Mouse (Mus musculus) left cerebral cortex, postnatal 10 days (tissue): Measurements from ENCODE around the gene Pank4. TPM values are rescaled to one million over a fixed set of nuclear protein-coding genes. Genes with fewer than 3 reads are reported as not detected.

Experiments
- DNase-seq, 2 experiments: peaks; one replicate each; pipeline ENCODE4 v3.0.0; 2021 to 2022; ENCODE audit warnings: low spot score in 2 of 2, mixed read lengths in 1 of 2; ENCODE audit errors: extremely low spot score in 1 of 2
- intact Hi-C: fragments of 180-260 bp; cut with DNase I; formaldehyde crosslinking; loops from one replicate; pipeline ENCODE4 v1.15.1; 2025
- total RNA-seq, 2 experiments: library from RNA; stranded (reverse); gene quantifications; 2 replicates each; pipeline ENCODE4 v1.2.3; 2021

Gene Pank4
- total RNA-seq, 2 experiments from 2014 or later, result 30.6 to 31.9 TPM

- peak in 1 of 2 experiments; percentile 2 for DNase-seq
- intact Hi-C loops, result loop anchor here (5.0 kb wide), 1 partner anchor 65 kb away; no protein-coding TSS in a partner anchor
Observed at GRCm38 (mm10) chr4:154941831-154942230, 22.1 kb upstream of the Pank4 start.

GRCm38 (mm10) chr4:154942632-154943322, 21.1 kb upstream of the Pank4 start:
- DNase-seq, result peak in 1 of 2 experiments; percentile 21
- intact Hi-C loops, result loop anchor here (5.0 kb wide), 1 partner anchor 65 kb away; no protein-coding TSS in a partner anchor

DNA sequence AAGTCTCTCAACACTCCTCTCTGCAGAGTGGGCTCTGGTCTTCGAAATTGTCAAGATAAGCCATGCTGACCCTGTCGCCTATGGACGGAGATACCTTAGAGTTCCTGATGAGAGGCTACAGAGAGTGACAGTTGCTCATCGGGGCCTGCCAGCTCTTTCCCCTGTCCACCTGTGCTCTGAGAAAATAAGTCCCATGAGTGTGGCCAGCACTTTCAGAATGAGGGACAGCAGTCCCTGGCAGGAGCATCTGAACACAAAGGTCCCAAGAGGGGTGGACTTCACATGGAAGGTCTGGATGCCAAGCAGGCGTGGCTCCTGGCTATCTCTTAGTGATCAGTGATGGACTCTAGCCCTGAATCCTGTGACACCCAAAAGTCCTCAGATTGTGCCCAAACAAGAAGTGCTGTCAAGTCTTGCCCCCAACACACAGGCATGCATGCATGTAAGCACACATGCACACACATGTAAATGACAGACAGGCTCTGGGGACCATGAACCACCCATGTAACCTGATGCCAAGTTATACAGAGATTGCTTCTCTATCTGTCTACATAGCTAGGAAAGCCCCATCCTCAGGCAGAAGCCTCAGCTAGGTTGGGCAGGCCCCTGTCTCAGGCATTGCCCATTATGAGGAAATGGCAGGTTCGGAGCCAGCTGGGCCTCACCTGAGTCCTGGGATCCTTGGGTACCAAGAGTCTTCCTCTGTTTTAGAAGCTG, 20.4 kb upstream of the Pank4 start:
- intact Hi-C loops, result loop anchor here (1.0 to 5.0 kb wide), 2 partner anchors 20 to 66 kb away; no protein-coding TSS in a partner anchor

DNA sequence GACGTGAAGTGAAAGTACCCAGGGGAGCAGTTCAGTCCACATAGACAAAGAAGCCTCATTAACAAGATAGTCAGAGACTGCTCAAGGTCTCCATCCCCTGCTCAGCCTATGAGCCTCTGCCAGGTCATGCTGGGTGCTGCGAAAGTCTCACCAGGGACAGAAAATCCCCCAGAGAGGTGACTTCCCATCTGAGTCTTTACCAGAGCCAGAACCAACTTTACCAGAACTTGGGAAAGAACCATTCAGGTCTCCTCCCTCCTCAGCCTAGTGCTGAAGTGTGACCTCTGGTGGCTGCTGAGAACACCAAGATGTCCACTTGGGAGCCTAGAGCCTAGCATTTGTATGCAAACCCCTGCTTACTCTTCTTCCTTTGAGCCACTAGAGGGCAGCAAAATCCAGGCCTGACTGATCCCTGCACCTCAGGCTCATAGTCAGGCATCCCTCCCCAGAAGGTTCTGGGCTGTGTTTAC, 19.8 kb upstream of the Pank4 start:
- DNase-seq, result peak; percentile 84 to 87
- intact Hi-C loops, result loop anchor here (1.0 to 5.0 kb wide), 2 partner anchors 19 to 67 kb away; no protein-coding TSS in a partner anchor

More for the DNA sequence above, 20.4 kb upstream of the Pank4 start:
- DNase-seq, result peak in 1 of 2 experiments; percentile 14

DNA sequence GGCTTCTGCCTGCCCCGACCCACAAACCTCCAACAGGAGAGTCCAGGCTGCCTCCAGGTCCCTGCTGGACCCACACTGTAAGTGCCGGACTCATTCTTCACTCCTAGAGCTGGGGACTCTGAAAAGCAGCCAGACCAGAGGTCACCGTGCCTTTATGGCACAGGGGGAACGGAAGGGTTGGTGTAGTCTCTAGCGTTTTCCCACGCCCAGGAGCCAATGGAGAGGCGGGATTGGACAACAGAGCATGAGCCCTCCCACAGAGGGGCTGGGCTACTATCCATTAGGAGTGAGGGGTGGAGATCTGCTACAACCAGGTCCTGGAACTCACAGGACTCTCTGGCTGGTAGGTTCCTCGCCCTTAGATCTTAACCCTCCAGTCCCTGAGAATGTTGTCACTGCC, 17.6 kb upstream of the Pank4 start:
- peak; percentile 66 to 79 for DNase-seq
- intact Hi-C loops, result no loop called here

GRCm38 (mm10) chr4:154948066-154948939, 15.6 kb upstream of the Pank4 start:
- intact Hi-C loops, result no loop called here
- DNase-seq, result peak; percentile 67 to 83

DNA sequence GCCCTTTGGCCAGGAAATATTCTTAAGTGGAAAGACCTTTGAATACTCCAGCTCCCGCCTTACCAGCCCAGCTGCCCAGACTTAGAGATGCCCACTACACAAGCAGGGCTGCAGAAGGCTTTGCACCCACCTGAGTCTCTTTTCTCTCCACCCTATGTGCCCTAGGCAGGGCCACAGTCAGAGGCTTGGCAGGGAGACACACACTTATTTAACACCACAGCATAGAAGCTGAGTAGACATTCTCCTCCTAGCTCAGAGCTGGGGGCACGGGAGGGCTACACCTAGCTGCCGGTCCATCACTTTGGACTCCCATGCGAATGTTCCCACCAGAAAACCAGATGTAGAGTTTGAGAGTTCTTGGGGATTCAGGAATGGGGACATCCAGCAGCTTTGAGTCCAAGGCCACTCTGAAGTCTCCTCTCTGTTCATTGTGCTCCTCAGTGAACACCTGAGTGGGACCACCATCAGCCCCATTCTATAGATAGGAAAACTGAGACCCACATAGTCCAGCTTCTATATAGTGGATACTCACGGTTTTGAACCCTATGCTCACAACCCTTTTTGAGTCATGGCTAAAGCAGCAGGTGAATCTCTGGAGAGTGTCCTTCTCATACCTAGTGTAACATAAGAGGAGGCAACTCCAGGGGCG, 14.9 kb upstream of the Pank4 start:
- intact Hi-C loops, result no loop called here
- no peak for DNase-seq

DNA sequence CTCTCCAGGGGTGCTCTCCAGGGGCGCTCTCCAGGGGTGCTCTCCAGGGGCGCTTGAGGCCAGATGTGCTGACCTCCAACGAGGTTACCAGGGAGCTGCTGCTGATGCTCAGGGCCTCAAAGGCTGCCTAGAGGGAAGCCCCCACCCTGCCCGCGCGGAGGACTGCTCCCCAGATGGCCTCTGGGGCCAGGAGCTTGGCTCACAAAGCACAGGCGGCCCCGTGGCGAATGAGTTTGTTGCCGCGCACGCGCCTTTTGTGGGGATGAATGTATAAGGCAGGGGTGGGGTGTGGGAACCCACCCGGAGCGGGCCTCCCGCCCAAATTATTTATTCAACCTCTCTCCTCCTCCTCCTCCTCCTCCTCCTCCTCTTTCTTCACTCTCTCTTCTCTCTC, 14.3 kb upstream of the Pank4 start:
- no peak for DNase-seq
- intact Hi-C loops, result no loop called here

GRCm38 (mm10) chr4:154952461-154953241, 11.3 kb upstream of the Pank4 start:
- DNase-seq, result no peak
- intact Hi-C loops, result no loop called here

GRCm38 (mm10) chr4:154956604-154957003, 7.3 kb upstream of the Pank4 start:
- intact Hi-C loops, result no loop called here
- DNase-seq, result no peak

DNA sequence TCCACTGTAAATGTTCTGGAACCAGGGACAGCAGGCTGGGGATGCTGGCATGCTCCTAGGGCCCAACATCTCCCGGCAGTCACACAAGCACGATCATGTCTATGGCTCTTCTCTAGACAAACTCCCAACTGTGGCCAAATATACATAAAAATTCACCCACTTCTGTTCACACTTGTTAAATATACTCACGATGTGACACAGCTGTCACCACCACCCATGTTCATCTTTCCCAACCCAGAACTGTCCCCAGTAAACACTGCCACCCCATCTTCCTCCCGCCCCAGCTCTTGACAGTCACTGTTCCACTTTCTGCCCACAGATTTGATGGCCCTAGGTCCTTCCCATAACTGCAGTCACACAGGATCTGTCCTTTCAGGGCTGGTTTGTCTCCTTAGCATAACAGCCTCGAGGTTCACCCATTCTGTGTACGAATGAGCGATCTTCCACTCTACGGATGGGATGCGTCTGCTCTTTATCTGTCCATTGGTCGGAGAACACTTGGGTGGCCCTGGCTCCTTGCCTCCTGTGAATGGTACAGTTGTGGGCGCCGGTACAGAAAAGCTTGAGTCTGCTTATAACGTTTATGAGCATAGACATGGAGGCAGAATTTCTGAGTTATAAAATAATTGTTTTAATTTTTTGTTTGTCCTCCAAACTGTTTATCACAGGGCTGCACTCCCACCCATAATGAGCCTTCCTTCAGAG, 6.5 kb upstream of the Pank4 start:
- intact Hi-C loops, result no loop called here
- DNase-seq, result no peak

DNA sequence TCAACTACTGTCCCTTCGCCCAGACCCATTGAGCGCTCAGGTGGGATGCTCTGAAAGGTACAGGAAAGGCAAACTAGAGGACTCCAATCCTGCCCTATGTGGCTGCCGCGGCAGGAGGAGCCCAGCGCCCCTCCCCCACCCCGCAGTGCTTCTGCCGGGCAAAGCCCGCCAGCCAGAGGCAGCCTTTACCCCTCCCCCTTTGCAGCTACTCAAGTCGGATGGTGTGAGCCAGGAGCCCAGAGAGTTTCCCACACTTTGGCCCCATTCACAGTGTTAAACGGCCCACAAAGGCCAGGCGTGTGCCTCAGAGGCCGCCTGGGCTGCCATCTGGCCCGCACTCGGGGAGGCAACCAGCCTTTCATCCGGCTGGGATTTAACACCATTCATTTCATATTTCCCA, 5.8 kb upstream of the Pank4 start:
- peak; percentile 73 to 79 for DNase-seq
- intact Hi-C loops, result no loop called here

GRCm38 (mm10) chr4:154958621-154959020, 5.3 kb upstream of the Pank4 start:
- intact Hi-C loops, result no loop called here
- no peak for DNase-seq

DNA sequence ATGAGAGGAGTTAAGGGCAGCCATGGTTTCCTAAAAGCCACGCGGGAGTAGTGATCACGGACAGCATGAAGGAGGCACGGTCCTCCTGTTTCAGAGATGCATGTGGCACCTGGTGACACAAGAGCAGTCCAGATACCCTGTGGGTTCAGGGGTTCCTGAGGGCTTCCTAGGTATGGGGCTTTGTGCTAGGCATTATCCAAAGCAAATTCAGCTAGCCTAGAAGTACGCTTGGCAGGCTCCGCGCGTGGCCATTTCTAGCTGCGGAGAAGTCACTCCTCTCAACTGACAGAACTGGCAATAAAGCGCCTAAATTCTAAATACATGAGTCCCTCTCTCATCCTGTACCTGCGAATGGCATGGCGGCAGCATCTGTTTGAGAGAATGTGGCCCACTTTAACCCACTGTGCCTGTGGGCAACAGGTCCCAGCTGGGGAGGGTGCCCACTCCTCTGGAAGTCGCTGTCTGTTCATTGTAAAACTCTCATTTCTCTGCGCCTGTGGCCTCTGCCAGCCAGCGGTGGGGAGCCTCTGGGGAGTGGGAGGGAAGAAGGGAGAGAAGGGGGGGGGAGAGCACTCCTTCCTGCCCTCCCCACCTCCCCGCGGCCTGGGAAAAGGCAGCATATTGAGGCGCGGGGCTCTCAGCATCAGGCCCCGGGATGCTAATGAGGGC, 3.8 kb upstream of the Pank4 start:
- intact Hi-C loops, result loop anchor here (5.0 kb wide), 1 partner anchor 83 kb away; no protein-coding TSS in a partner anchor
- DNase-seq, result no peak

- peak; percentile 78 to 84 for DNase-seq
- intact Hi-C loops, result loop anchor here (5.0 kb wide), 1 partner anchor 83 kb away; no protein-coding TSS in a partner anchor
Observed at GRCm38 (mm10) chr4:154960690-154961225, 3.2 kb upstream of the Pank4 start, which contains the start of gene Hes5. Gene Hes5 (plus strand): TSS chr4:154960923.

- DNase-seq, result peak in 1 of 2 experiments; percentile 62
- intact Hi-C loops, result loop anchor here (5.0 kb wide), 1 partner anchor 84 kb away; no protein-coding TSS in a partner anchor
Observed at GRCm38 (mm10) chr4:154961226-154961738, 2.6 kb upstream of the Pank4 start.
